Mouse (Mus musculus) lung, adult 2 months (tissue): ENCODE measurements around the gene Soga1.

Experiments
- CTCF ChIP-seq: fragments of 200-500 bp; IDR thresholded peaks from 2 replicates; pipeline ENCODE4 v1.5.1; 2011; ENCODE audit warnings: mild to moderate bottlenecking, low read length, control low read depth; ENCODE audit not compliant: insufficient read depth
- POLR2A ChIP-seq: fragments of 200-500 bp; IDR thresholded peaks from 2 replicates; pipeline ENCODE4 v1.6.1; 2011; ENCODE audit warnings: low read depth, mild to moderate bottlenecking, control low read depth, low read length, borderline replicate concordance; ENCODE audit errors: extremely low read depth

DNA sequence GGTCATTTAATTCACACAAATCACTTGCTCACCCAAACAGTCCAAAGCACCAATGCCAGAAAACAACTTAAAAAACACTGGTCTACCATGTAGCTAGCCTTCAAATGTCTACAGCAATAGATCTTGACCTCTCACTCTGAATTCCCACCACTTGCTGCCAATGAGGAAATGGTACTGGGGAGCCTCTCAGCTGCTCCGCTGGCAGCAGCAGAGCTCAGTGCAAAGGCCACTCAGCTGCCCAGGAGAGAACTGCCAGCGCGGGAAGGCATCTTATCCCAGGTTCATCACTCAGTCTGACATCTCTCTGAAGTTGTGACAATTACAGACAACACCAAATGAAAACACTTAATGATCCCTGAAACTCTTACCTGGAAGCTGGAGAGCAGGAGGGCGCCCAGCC lies 76.7 kb downstream of the Soga1 start:
- TF ChIP-seq CTCF, result no peak
- no peak for TF ChIP-seq POLR2A
